Mouse (Mus musculus) heart, postnatal 36 days (tissue): ENCODE data around the gene Olfr1358. TPM values are rescaled to one million over a fixed set of nuclear protein-coding genes. Genes with fewer than 3 reads are reported as not detected.

Source experiments
- DNase-seq, 2 experiments: peaks; one replicate each; pipeline ENCODE4 v3.0.0; 2021 to 2022
- intact Hi-C: fragments of 180-260 bp; cut with DNase I; formaldehyde crosslinking; loops from one replicate; pipeline ENCODE4 v1.15.1; 2025
- microRNA-seq, 2 experiments: library from miRNA; unstranded; fragments of <30 nt; microRNA quantifications; one replicate each; pipeline ENCODE4 v1.2.0; 2021; ENCODE audit warnings: borderline number of aligned reads in 2 of 2
- total RNA-seq, 2 experiments: library from RNA; stranded (reverse); gene quantifications; 2 replicates each; pipeline ENCODE4 v1.2.3; 2021

The Olfr1358 gene
- total RNA-seq, 2 experiments from 2014 or later, result not detected

- intact Hi-C loops, result loop anchor here (5.0 kb wide), 1 partner anchor 37 kb away; no protein-coding TSS in a partner anchor
- no peak for DNase-seq
These were observed 47.8 kb downstream of the Olfr1358 start for GRCm38 (mm10) chr10:78565070-78565469.

GRCm38 (mm10) chr10:78569191-78569590, 52.0 kb downstream of the Olfr1358 start:
- no peak for DNase-seq
- intact Hi-C loops, result loop anchor here (5.0 kb wide), 1 partner anchor 33 kb away; no protein-coding TSS in a partner anchor

- intact Hi-C loops, result loop anchor here (5.0 kb wide), 1 partner anchor 33 kb away; no protein-coding TSS in a partner anchor
- no peak for DNase-seq
These were observed 52.5 kb downstream of the Olfr1358 start for GRCm38 (mm10) chr10:78569686-78570085.

Small RNA genes lying within 50 kb of the gene (microRNA-seq; reads per million reads assigned to microRNA genes)
- gene Gm27541, result 0 reads per million in 2 experiments

Other genes with a start within 250 kb of the Olfr1358 start
- gene Agpat3, start 164.9 kb upstream of the Olfr1358 start, total RNA-seq, result 100 to 1,000 TPM; 232 to 266 TPM
- gene Rrp1, start 104.4 kb upstream of the Olfr1358 start, total RNA-seq, result 10 to 100 TPM; 93.6 to 97.2 TPM
- 10 to 100 TPM; 30.4 to 30.6 TPM for gene Cstb, start 91.8 kb upstream of the Olfr1358 start, total RNA-seq
- gene Pdxk, start 52.5 kb upstream of the Olfr1358 start, total RNA-seq, result 10 to 100 TPM; 10.6 to 11.7 TPM
- gene Ilvbl, start 56.9 kb downstream of the Olfr1358 start, total RNA-seq, result 10 to 100 TPM; 42.3 to 42.7 TPM
- gene Syde1, start 74.5 kb downstream of the Olfr1358 start, total RNA-seq, result 10 to 100 TPM; 12.0 to 15.2 TPM
- not detected for gene Olfr1357, start 100.6 kb downstream of the Olfr1358 start, total RNA-seq
- gene Casp14, start 200.9 kb downstream of the Olfr1358 start, total RNA-seq, result not detected
- gene Ccdc105, start 235.6 kb downstream of the Olfr1358 start, total RNA-seq, result not detected